ENCODE assay signal across 32 mouse cellular contexts in genomic region chr10:117202981-117203557, GRCm38 (mm10). TPM values are rescaled to one million over a fixed set of nuclear protein-coding genes. Genes with fewer than 3 reads are reported as not detected.
DNase-seq lines count a peak whose midpoint lies in the region; ATAC-seq and TF ChIP-seq lines count a peak whose summit lies in the region.
"Had no signal": no experiment of that assay in that cellular context is flagged by ENCODE, and none has a peak within 500 bp of the region (broad histone marks: within the 10 kb centered on the region; RNA-seq: fewer than 3 reads in every experiment).

No protein-coding gene starts in this region.

- no peak for DNase-seq in heart, postnatal 36 days
- DNase-seq in ovary, adult 18-20 months (ENCODE audit: low spot score), result peak; percentile 47
- DNase-seq in ovary, postnatal 36 days (ENCODE audit: low spot score), result no peak
- DNase-seq in embryonic facial prominence, embryonic 14.5 days (ENCODE audit: low spot score), result no peak
- no peak for DNase-seq in cerebellum, adult 11 months
- DNase-seq in layer of hippocampus, adult 18-20 months (ENCODE audit: low spot score in 2 of 2), result no peak
- DNase-seq: adrenal gland, postnatal 10 days; B cell, adult 2 months; cerebellum, adult 8-10 months; cerebellum, postnatal 36 days; gastrocnemius, postnatal 25 days; kidney, postnatal 36 days; lung, adult 18-20 months; retina, postnatal 1 day; thymus, adult 2 months; thymus, postnatal 4 days had no signal

- no peaks in the 10 kb centered on the region for H3K9me3 ChIP-seq in heart, embryonic 13.5 days
- no peaks in the 10 kb centered on the region for H3K9me3 ChIP-seq in embryonic facial prominence, embryonic 14.5 days (ENCODE audit: control insufficient read depth, low read length)
- H3K9me3 ChIP-seq: G1E; hindbrain, embryonic 13.5 days; liver, embryonic 12.5 days; midbrain, embryonic 12.5 days had no signal

- ATAC-seq in heart, embryonic 13.5 days (ENCODE audit: extremely low read depth, insufficient number of reproducible peaks, low FRiP score, low TSS enrichment), result no peak
- ATAC-seq in embryonic facial prominence, embryonic 14.5 days (ENCODE audit: low read depth), result no peak
- ATAC-seq: activated CD4-positive, CD25-positive, alpha-beta regulatory T cell, adult 4 months; liver, embryonic 12.5 days had no signal

- H3K27ac ChIP-seq in heart, embryonic 13.5 days (replicated peaks), result no peak overlapping the region
- H3K27ac ChIP-seq in embryonic facial prominence, embryonic 14.5 days (replicated peaks; ENCODE audit: low read depth, low read length), result peak overlapping the region; percentile 36
- H3K27ac ChIP-seq in small intestine, adult 2 months (ENCODE audit: insufficient read depth, low read depth, low read length), result no peak overlapping the region
- H3K27ac ChIP-seq: hindbrain, embryonic 13.5 days; limb, embryonic 13.5 days; liver, embryonic 12.5 days; midbrain, embryonic 12.5 days had no signal

- H3K4me1 ChIP-seq in heart, embryonic 13.5 days, result peaks cover 24% of the 10 kb centered on the region
- H3K4me1 ChIP-seq in embryonic facial prominence, embryonic 14.5 days (ENCODE audit: control insufficient read depth, insufficient read depth, low read length), result peaks cover 4% of the 10 kb centered on the region; the same call in 1 of the 2 replicates
- peaks cover 15% of the 10 kb centered on the region; the same call in 1 of the 2 replicates for H3K4me1 ChIP-seq in small intestine, adult 2 months (ENCODE audit: control insufficient read depth, insufficient read depth, insufficient read length, low read length)

- H3K4me3 ChIP-seq in heart, embryonic 13.5 days, result no peak overlapping the region
- no peak overlapping the region for H3K4me3 ChIP-seq in embryonic facial prominence, embryonic 14.5 days (ENCODE audit: low read depth, low read length)
- H3K4me3 ChIP-seq in small intestine, adult 2 months (ENCODE audit: low read depth, low read length), result 0 out of 2 replicates have a peak overlapping the region, but pooled peaks have one; percentile 4
- H3K4me3 ChIP-seq: hindbrain, embryonic 13.5 days; limb, embryonic 13.5 days; liver, embryonic 12.5 days; midbrain, embryonic 12.5 days had no signal

- no peaks in the 10 kb centered on the region for H3K36me3 ChIP-seq in heart, embryonic 13.5 days
- no peaks in the 10 kb centered on the region for H3K36me3 ChIP-seq in embryonic facial prominence, embryonic 14.5 days (ENCODE audit: control insufficient read depth, insufficient read depth, low read length)
- no peaks in the 10 kb centered on the region for H3K36me3 ChIP-seq in small intestine, adult 2 months (ENCODE audit: control insufficient read depth, insufficient read depth, low read length)
- H3K36me3 ChIP-seq: G1E; hindbrain, embryonic 13.5 days; limb, embryonic 13.5 days; liver, embryonic 12.5 days; midbrain, embryonic 12.5 days had no signal

- intact Hi-C loops in heart, postnatal 36 days (cut with DNase I), result no loop called here

- no peak for TF ChIP-seq CTCF in small intestine, adult 2 months (IDR thresholded peaks at IDR 0.05; ENCODE audit: extremely low read depth, insufficient read length, insufficient replicate concordance, low read depth, low read length)

- WGBS in heart, embryonic 13.5 days, result 35% methylated on average over 17 of the region's 17 CpGs
- WGBS in embryonic facial prominence, embryonic 14.5 days, result 61% methylated on average over 17 of the region's 17 CpGs
- 27% methylated on average over 17 of the region's 17 CpGs for WGBS in small intestine, adult 2 months

- peak overlapping the region; percentile 31; the same call in 1 of the 2 replicates for H3K4me2 ChIP-seq in heart, embryonic 13.5 days
- no peak overlapping the region for H3K4me2 ChIP-seq in embryonic facial prominence, embryonic 14.5 days (ENCODE audit: low read depth, low read length)
- H3K4me2 ChIP-seq: hindbrain, embryonic 13.5 days; limb, embryonic 13.5 days; liver, embryonic 12.5 days; midbrain, embryonic 12.5 days had no signal

- no peak for TF ChIP-seq POLR2A in small intestine, adult 2 months (IDR thresholded peaks at IDR 0.05; ENCODE audit: low read depth, low read length)

- H3K27me3 ChIP-seq in heart, embryonic 13.5 days (replicated peaks), result no peaks in the 10 kb centered on the region
- H3K27me3 ChIP-seq in embryonic facial prominence, embryonic 14.5 days (replicated peaks; ENCODE audit: control insufficient read depth, insufficient read depth, low read length), result no peaks in the 10 kb centered on the region
- H3K27me3 ChIP-seq in small intestine, adult 2 months (ENCODE audit: control insufficient read depth, insufficient read depth, low read length), result no peaks in the 10 kb centered on the region
- H3K27me3 ChIP-seq: CH12.LX; hindbrain, embryonic 13.5 days; limb, embryonic 13.5 days; midbrain, embryonic 12.5 days had no signal

- H3K9ac ChIP-seq in heart, embryonic 13.5 days, result no peak overlapping the region
- no peak overlapping the region for H3K9ac ChIP-seq in embryonic facial prominence, embryonic 14.5 days (ENCODE audit: low read depth, low read length)
- H3K9ac ChIP-seq: hindbrain, embryonic 13.5 days; limb, embryonic 13.5 days; liver, embryonic 12.5 days; midbrain, embryonic 12.5 days had no signal

RNA-seq across cellular contexts. Expression of gene Yeats4, which starts 21.2 kb away (rescaled TPM):
- polyA plus RNA-seq in heart, embryonic 13.5 days (2015; fragmentation: Nextera tagmentation; extraction: Ambion mirVana), result 46.6 and 54.1 TPM in 2 replicates
- total RNA-seq in heart, postnatal 36 days (2021), result 10 to 100 TPM; 28.3 to 28.8 TPM
- 57.9 and 64.6 TPM in 2 replicates for polyA plus RNA-seq in embryonic facial prominence, embryonic 14.5 days (2014; fragmentation: Nextera tagmentation; extraction: Ambion mirVana)
- 9.5 and 22.5 TPM in 2 replicates for polyA plus RNA-seq in small intestine, adult 2 months (2012; rRNA removed)
- 10 to 100 TPM; 41.7 to 44.2 TPM for total RNA-seq in layer of hippocampus, adult 18-20 months (2021)

RNA-seq across cellular contexts. Expression of gene 9530003J23Rik, which starts 35.4 kb away (rescaled TPM):
- polyA plus RNA-seq in heart, embryonic 13.5 days (2015; fragmentation: Nextera tagmentation; extraction: Ambion mirVana), result not detected in 2 replicates
- total RNA-seq in heart, postnatal 36 days (2021), result not detected
- polyA plus RNA-seq in embryonic facial prominence, embryonic 14.5 days (2014; fragmentation: Nextera tagmentation; extraction: Ambion mirVana), result not detected in 2 replicates
- polyA plus RNA-seq in small intestine, adult 2 months (2012; rRNA removed), result not detected in 2 replicates
- not detected for total RNA-seq in layer of hippocampus, adult 18-20 months (2021)
- total RNA-seq: adrenal gland, postnatal 10 days; CH12.LX; gastrocnemius, postnatal 25 days; heart, adult 8-10 months; heart, postnatal 10 days; left cerebral cortex, postnatal 25 days had no signal
- polyA plus RNA-seq: forebrain, embryonic 11.5 days; G1E; kidney, embryonic 14.5 days; limb, embryonic 13.5 days; liver, embryonic 12.5 days; midbrain, embryonic 12.5 days; neural tube, embryonic 11.5 days; stomach, embryonic 16.5 days; thymus, adult 2 months had no signal

RNA-seq across cellular contexts. Expression of gene Frs2, which starts 54.7 kb away (rescaled TPM):
- polyA plus RNA-seq in heart, embryonic 13.5 days (2015; fragmentation: Nextera tagmentation; extraction: Ambion mirVana), result 14.7 and 16.2 TPM in 2 replicates
- total RNA-seq in heart, postnatal 36 days (2021), result 10 to 100 TPM; 16.2 to 17.7 TPM
- 22.6 and 27.6 TPM in 2 replicates for polyA plus RNA-seq in embryonic facial prominence, embryonic 14.5 days (2014; fragmentation: Nextera tagmentation; extraction: Ambion mirVana)
- 2.4 and 4.4 TPM in 2 replicates for polyA plus RNA-seq in small intestine, adult 2 months (2012; rRNA removed)
- 10 to 100 TPM; 38.3 to 43.6 TPM for total RNA-seq in layer of hippocampus, adult 18-20 months (2021)
